Mouse (Mus musculus): Measurements from ENCODE around the gene Ovca2.

The Ovca2 gene

GRCm38 (mm10) chr11:75126384-75126783, 52.3 kb downstream of the Ovca2 start:
- no peak for DNase-seq (ENCODE audit: extremely low spot score, low spot score)
